Mouse (Mus musculus): ENCODE results near the gene Tnip3.

Tnip3 gene

DNA sequence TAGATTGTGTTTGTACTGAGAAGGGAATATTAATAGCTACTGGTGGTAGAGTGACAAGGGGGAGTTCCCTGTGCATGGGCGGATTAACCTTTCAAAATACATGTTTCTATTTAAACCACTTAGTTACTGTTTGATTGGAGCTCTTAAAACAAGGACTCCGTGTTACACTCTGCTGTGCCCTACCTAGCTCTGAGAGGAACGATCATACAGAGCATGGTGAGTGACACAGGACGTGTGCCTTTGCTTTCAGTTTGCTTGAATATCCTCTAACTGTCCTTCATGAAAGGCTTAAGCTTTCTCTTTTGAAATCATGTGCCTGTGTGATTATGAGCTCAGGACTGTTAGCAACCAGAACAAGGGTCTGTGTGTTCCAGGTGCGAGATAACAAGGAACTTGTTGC lies at the start of gene Tnip3:
Tnip3 (plus strand) TSS at position 122 of the 400 bp plus-strand sequence.
- DNase-seq, result peak in 1 of 2 experiments; percentile 3

GRCm38 (mm10) chr6:65498786-65499185 lies 26.3 kb upstream of the Tnip3 start:
- no peak for DNase-seq

GRCm38 (mm10) chr6:65510051-65510669 lies 15.0 kb upstream of the Tnip3 start:
- DNase-seq, result peak; percentile 9 to 64

DNA sequence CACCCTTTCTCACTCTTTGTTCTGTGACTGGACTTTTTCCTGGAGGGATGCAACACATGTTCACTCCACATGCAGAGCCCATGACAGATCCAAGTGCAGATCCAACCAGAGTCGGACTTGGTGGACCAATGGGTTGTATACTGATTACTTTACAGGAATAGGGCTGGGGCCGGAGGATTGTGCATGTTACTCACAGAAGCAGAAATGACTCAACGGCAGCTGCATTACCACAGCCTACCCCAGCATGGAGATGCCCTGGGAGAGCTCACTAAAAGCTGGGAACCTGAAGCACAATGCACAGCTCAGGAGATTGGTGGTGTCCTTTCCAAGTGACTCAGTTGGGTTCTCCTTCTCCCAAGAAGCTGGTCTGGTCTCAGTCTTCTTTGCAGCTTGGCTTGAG lies 11.3 kb upstream of the Tnip3 start:
- no peak for DNase-seq

- no peak for DNase-seq
Observed at GRCm38 (mm10) chr6:65516759-65517158, 8.4 kb upstream of the Tnip3 start.

DNA sequence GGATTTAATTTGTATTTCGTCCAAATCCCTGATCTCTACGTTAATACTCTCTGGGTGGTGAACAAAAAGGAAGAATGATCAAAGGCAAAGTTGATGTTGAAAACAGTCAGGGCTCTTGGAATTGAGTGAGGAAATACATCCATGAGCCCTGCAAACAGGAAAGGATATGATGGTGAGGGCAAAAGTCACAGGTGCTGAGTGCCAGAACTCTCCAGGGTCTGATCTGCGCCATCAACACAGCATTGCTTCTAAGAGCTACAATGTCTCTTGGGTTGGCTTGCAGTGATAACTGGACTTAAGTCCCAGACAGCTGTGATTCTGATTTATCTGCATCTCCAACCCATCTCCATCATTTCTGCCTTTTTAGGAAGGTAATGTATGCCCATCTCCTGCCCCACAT lies 4.3 kb upstream of the Tnip3 start:
- DNase-seq, result no peak

GRCm38 (mm10) chr6:65527892-65528291 lies 2.8 kb downstream of the Tnip3 start:
- DNase-seq, result no peak

GRCm38 (mm10) chr6:65531232-65531848 lies 6.2 kb downstream of the Tnip3 start:
- DNase-seq, result no peak

DNA sequence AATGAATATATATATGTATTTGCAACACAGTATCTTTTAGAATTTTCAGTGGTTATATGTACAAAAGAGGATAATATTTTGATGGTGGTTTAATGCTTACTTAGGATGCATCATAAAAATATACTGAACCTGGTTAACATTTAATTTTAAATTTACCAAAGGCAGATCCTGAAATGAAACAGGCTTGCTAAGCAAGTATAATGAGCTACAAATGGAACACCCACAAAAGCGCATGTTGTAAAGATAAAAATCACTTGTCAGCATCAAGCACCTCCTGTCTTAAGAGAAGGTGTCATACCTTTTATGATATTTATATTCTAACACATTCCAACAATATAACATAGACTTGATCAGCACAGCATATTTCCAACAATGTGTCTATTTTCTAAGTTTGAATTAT lies 8.6 kb downstream of the Tnip3 start:
- no peak for DNase-seq

DNA sequence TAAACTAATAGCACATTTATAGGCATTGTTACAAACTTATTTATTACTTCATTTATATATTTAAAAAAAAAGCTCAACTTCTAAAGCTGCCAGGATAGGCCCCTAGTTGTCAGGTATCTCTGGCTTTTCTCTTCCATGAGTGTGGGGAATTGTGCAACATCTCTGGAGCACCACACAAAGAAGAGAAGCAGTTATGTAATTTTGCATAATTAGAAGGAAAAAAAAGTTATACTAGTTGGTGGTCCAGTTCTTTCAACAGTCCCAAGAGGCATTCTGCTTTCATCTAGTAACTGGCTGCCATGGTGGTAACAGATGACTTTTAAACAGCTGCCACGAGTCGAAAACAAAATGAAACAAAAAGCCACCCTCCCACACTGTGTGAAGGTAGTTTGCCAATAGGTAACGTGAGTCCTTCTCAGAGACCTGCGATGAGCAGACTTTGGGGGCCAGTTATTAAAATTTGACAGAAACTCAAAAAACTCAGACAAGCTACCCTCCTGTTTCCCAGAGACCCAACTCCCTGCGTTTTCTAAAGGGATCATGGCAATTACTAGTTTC lies 12.3 kb downstream of the Tnip3 start:
- no peak for DNase-seq

DNA sequence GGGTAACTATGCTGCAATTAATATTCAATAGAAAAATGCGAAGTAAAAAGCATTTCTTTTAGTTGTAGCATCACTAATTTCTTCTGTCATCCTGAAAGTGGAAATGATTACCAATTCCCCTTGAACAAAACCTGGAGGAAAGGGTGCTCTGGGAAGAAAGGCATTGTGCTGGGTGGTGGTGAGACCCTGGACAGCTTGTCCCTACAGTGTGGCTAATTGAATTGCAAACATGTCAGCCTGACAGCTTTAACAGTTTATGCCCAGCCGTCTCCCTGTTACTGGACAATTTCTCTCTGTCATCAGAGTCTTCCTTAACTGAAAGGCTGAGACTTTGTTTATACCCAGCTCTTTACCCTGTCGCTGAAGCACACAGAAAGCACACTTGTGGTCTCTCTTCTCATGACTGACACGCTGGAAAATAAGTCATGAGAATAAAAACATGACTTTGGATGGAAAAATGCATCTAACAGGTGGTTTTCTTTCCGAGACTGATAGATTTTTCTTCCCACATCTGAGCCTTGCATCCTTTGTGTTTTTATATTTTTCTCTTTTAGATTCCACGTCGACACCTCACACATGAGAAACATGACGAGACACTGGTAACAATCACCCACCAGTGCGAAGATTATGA lies 13.0 kb downstream of the Tnip3 start:
- DNase-seq, result no peak

GRCm38 (mm10) chr6:65538921-65539320 lies 13.8 kb downstream of the Tnip3 start:
- DNase-seq, result no peak

- DNase-seq, result no peak
Observed at GRCm38 (mm10) chr6:65540138-65540537, 15.0 kb downstream of the Tnip3 start.

DNA sequence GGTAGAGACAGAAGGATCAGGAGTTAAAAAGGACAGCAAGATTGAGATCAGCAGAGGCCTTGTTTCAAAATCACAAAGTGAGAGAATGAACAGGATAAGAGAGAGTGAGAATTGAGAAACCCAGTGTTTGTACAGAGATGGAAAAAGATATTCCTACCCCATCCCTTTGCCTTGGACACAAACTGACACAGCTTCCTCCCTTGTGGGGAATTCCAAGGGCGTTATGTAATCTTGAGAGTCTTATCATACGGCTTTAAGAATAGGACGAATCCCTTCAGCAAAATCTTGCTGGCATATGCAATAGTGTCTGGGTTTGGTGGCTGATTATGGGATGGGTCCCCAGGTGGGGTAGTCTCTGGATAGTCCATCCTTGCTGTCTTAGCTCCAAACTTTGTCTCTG lies 16.0 kb downstream of the Tnip3 start:
- DNase-seq, result no peak

DNA sequence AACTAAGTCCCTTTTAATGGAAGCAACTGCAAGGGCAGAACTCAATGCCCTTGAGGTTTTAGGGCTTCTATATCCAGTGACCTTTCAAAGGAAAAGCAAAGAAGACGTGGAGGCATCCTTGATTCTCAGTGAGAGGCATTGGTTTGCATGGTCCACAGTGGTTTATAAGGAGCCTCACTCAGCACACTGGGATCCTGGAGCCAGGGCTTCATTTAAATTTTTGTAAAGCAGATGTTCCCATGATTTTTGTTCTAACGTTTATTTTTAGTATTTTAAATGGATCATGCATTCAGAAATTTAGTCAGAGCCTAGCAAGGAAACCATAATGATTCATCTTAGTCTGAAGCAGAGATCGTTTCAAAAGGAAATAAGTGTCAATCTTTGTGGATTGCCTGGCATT lies 17.3 kb downstream of the Tnip3 start:
- DNase-seq, result no peak

DNA sequence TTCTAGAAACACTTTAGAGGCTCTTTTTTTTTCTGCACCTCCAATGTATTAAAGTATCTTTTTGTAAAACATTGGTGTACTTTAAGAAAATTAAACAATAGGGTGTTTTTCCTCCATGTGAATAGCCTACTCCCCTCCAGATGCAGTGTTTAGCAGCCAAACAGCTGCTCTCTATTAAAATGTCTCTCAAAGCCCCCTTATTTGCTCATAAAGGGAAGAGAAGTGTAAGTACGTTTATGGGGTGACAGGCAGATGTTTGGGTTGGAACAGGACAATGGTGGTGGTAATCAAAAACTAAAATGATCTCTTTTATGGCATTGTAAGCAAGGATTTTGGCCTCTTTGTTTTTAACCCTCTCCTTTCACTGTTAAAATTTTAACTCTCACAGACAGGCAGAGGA lies 17.8 kb downstream of the Tnip3 start:
- no peak for DNase-seq

DNA sequence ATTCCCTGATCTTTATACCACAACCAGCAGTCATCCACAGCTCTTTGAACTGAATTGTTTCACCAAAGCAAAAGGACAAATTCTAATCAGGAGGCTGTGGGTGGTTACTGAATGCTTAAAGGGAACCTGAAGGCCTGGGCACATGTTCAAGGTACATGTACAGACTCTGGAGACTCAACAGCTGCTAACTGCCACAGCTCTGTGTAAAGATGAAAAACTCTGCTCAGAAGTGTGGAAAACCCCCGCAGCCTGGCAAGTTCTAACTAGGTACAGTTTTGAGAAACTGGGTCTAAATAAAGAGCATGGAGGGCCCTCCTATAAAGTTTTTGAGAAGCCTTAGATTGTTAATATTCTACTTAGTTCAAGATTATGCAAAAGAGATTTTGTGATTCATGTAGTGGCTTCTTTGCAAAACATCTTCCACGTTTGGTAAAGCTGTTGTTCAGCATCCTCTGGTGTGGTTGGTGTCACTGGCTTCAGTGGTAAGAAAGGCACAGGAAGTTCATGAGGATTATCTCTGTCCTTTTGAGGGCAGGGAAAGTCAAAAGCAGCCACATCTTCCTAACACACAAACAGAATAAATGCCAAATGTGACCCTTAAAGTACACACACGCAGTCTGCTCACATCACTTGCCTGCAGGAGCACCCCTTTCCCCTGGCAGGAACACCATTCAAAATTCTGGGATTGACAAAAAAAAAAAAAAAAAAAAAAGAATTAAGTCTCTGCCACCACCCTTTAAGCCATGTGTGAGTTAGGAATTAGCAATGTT lies 39.0 kb downstream of the Tnip3 start:
- no peak for DNase-seq

DNA sequence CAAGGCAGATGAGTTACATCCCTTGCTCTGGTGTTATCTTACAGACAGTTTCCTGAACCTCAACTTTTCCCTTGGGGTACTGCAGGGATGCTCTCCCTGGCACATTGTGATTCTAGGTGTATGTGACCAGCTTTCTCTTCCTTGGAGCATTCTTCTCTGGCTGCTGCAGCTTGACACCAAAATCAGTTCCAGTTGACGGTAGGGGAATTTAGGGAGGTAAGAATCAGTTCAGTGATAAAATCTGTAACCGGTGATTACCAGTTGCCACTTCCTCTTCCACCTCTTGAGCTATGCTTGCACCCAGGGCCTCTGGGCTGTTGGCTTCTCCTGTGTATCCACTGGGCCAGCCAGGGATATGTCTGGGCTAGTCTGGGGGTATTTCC lies 39.5 kb downstream of the Tnip3 start:
- no peak for DNase-seq

- peak; percentile 4 to 17 for DNase-seq
Observed at GRCm38 (mm10) chr6:65569741-65570140, 44.6 kb downstream of the Tnip3 start.

DNA sequence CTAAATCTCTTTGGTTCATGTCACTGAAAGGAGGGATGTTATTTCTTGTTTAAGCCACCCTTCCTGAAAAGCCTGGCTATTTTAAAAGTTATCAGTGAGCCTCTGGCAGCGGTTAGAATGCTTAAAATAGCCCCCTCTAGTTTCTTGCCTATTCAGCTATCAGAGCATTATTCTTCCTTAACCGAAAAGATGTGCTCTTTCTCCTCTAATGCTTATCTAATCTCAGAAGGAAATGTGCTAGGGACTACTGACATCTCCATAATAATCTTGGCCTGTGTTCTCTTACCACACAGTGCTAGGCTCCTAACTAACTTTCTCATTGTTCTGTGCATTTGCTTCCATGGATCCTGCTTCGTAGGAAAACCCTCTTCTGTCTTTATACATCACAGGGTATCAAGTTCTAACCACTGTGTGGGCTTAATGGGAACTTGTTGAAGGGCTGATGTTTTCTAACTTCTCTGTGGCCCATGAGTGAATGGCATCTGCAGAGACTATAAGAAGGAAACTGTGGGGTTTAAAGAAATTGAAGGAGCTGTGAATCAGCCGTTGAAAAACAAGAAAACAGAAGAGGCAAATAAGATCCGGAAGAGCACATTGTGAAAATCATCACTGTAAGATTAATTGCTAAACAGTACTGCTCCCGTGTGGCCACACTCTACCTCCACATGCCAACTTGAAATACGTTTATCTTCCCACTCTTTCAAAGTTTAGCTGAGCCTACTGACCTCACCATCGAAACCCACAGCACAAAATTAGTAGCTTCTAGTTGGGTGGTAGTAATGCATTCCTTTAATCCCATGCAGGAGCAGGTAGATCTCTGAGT lies 53.2 kb downstream of the Tnip3 start:
- no peak for DNase-seq

DNA sequence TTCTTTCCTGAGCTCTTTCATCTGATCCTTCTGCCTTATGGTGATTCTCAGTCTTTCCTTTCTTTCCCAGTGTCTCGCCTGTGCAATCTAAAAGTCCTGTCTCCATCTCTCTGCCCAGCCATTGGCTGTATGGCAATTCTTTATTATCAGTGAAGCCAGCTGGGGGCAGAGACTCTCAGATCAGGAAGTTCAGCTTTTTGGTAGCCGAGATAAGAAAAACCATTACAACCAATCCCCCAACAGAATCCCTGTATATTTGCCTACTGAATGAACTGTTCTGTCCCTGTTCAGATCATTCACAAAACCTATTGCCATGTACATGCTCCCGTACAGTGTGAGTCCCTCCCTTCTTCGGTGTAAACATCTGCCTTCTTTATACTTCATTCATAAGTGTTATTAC lies 57.9 kb downstream of the Tnip3 start:
- DNase-seq, result no peak

DNA sequence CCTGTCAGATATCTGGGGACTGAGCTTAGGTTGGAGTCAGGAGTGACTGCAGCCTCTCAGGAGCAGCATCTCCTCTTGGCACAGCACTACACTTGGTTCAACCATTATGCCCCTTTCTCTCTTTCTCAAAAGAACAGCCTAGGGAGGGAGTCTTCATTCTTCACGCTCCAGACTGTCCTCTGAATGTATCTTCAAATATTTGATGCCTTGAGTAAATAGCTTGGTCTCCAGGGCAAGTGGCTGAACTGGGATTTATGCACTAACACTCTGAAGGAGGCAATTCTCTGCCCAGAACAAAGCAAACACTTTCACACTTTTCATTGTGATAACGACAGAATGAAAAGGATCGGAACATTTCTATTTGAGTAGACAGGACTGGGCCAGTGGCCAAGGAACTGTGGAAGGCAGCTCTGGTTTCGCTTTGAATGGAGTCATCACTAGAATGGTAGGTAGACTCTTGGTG lies 59.8 kb downstream of the Tnip3 start:
- no peak for DNase-seq
